Mouse (Mus musculus) frontal cortex, postnatal 25 days (tissue): Measurements from ENCODE around the gene Polq.

ENCODE experiments used
- DNase-seq, 2 experiments: peaks; one replicate each; pipeline ENCODE4 v3.0.0; 2022; ENCODE audit warnings: low spot score in 2 of 2

Polq gene

DNA sequence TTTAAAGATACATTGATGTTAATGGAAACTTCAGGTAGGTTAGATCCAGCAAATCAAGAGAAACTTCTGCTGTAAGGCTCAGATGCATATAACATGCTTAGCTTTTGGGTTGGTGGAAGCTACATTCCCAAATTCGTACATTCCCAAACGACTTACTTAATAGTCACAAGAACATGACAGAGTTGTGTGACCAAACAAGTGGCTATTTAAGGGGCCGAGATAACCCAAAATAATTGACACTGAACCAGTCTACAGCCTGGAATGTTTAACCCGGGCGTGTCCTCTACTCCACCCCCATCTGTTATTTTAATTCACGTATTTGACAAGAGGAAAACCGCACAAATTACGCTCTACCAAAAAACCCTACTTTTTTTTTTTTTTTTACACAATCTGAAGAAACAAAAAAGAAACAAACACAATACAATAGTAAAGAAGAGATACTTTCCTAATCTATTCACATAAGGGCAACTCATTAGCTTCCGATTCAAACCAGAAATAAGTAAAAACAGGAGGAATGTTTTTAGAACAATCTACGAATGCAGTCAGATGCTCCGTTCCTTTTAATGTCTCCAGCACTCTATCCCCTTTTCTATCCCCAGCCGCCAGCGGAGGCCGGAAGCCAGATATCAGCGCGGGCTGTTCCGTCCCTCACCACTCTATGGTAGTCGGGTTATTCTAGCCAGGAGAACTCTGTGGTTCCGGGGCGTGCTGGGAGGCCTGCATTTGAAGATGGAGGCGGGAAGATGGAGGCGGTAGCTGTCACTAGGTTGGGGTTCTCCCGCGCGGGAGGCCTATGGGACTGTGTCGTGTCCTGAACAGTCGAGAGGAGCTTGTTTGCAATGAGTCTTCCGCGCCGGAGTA is at the start of gene Polq:
Gene Polq, plus strand, starts transcription at position 726 of the 861 bp plus-strand sequence.
- peak; percentile 82 to 87 for DNase-seq

- no peak for DNase-seq
Observed at GRCm38 (mm10) chr16:36963415-36963814, 48.2 kb upstream of the Polq start.

- no peak for DNase-seq
Observed at GRCm38 (mm10) chr16:36979127-36979526, 32.5 kb upstream of the Polq start.

DNA sequence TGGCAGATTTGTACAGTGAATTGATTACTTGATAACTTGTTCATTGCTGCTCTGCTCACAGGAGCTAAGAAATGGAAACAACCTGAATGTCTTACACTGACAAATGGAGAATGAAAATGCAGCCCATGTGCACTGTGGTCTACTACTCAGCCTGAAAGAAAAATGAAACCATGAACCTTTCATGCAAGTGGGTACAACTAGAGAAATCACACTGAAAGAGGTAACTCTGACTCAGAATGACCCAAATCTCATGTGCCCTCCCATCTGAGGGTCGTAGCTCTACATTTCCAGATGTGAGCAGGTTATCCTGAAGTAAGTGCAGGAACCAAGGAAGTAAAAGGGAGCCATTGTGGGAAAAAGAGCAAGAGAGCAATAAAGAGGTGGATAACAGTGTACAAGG is 27.8 kb upstream of the Polq start:
- no peak for DNase-seq

- DNase-seq: no peak
Observed at GRCm38 (mm10) chr16:36985636-36986042, 25.9 kb upstream of the Polq start.

GRCm38 (mm10) chr16:36987399-36987798 is 24.2 kb upstream of the Polq start:
- no peak for DNase-seq

DNA sequence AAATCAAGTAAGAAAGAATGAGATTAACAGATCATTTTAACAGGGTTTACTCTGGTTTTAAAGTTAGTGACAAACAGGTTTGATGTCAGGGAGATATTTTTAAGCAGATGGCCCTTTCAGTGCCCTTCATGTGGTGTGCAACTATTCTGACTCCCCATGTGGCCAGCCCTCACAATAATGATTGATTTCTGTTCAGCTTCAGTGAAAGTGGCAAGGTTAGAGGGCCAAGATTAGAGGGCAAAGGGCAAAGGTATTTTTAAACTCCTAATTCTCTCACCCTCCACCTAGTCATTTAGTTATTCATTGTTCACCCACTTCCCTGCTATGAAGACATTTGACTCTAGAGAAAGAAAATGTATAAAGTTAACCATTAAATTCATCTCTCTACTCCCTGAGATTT is 23.5 kb upstream of the Polq start:
- DNase-seq: no peak

DNA sequence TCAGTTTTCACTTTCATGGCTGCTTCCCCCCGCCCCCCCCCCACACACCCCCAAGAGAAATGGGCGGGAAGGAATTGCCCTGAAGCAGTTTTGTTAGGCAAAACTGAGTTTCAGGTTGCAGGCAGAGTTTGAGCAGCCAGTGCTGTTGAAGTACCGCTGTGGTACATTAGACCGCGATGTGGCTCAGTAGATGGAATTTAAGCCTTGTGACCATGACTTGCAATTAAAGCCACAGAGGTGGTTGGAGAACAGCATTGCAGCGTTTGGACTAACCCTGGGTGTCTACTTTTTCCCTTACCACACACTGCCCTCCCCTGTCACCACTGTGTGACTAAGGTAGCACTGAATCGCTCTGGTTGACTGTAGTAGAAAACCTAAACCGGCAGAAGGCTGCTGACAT is 22.1 kb upstream of the Polq start:
- DNase-seq: no peak

- DNase-seq: no peak
Observed at GRCm38 (mm10) chr16:36989999-36990625, 21.5 kb upstream of the Polq start, which contains the start of gene Fbxo40. Fbxo40 (minus strand) TSS chr16:36990467.

- DNase-seq: no peak
Observed at GRCm38 (mm10) chr16:36997650-36998049, 13.9 kb upstream of the Polq start.

DNA sequence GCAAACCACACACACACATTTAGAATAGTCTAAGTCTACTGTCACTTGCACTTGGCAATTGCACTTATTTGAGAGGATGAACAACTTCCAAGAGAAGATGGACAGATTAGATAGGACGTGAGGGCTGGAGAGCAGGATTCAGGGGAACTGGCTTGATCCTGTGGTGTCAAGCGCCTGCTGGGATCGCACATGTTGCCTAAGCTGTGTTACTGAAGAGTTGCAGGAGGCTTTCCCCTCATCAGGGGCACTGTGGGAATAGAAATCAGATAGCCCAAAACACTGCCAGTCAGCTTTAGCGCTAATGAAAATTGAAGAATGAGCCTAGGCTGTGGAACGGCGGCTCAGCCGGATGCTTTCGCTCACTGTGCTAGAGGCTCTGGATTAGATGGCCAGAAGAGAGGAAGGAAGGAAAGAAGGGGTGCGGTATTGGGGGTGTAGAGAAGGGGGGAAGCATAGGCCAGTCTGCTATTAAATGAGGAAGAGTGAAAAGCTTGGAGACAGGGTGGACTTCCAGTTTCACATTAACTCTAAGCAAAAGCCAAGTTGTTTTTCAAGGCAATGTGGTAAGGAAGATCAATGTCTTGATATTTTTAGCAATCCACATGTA is 12.1 kb upstream of the Polq start:
- DNase-seq: no peak

GRCm38 (mm10) chr16:37009262-37009661 is 2.3 kb upstream of the Polq start:
- no peak for DNase-seq

DNA sequence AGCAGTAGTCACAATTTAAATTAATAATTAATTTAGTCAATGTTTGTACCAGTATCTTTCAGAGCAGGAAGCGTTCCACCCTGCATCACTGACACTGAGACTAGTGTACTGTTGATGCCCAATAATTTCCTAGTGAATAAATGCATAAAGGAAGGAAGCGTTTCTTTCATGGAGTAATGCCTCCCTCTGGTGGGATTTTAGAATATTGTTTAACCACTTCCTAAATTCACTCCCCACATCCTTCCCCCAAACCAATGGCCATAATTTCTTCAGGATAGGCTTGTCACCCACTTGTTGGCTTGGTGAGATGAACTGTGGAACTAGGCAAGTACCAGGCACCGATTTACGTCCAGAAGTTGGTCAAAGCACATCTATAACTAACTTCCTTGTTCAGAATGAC is 1.2 kb upstream of the Polq start:
- no peak for DNase-seq

GRCm38 (mm10) chr16:37011922-37012289 is 320 bp downstream of the Polq start:
- DNase-seq: no peak

DNA sequence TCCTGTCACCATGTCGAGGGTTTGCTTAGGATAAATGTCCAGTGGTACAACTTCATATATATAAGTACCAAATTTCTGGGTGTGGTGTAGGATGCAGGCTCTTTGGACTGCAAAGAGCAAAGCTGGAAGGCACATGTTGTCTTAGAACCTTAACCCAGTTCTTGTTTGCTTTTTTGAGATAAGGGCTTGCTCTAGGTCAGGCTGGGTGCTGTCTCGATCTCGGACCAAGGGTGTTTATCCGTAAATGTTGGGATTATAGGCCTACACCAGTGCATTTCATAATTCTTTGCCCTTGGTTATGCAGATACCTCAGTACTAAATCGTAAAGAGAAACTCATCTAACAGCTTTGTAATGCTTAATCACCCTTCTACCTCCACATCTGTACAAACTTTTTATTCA is 750 bp downstream of the Polq start:
- DNase-seq: no peak

DNA sequence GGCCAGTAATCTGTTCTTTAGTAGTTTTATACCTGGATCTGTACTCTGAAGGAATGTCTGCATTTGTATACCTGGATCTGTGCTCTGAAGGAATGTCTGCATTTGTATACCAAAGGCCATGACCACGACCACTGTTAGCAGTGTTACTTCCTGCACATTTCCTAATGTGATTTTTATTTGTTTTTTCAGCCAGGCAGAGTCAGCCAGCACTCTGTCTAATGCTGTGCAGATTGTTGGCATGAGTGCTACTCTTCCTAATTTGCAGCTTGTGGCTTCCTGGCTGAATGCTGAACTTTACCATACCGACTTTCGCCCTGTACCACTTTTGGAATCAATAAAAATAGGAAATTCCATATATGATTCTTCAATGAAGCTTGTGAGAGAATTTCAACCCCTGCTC is 16.0 kb downstream of the Polq start:
- no peak for DNase-seq

- no peak for DNase-seq
Observed at GRCm38 (mm10) chr16:37031996-37032395, 20.4 kb downstream of the Polq start.

- no peak for DNase-seq
Observed at GRCm38 (mm10) chr16:37034751-37035150, 23.2 kb downstream of the Polq start.

GRCm38 (mm10) chr16:37059631-37060030 is 48.0 kb downstream of the Polq start:
- DNase-seq: no peak

DNA sequence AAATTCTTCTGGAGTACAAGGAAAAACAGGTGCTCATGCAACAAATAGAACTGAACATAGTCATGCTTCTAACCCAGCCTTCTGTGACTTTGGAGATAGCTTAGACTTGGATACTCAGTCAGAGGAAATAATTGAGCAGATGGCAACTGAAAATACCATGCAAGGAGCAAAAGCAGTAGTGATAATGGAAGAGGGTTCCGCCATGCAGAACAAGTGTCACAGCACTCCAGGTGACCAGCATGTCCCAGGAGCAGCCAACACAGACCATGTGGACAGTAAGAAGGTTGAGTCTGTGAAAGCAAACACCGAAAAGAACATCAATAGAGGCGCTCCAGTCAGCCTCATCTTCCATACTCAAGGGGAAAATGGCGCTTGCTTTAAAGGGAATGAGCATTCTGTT is 49.7 kb downstream of the Polq start:
- DNase-seq: no peak

DNA sequence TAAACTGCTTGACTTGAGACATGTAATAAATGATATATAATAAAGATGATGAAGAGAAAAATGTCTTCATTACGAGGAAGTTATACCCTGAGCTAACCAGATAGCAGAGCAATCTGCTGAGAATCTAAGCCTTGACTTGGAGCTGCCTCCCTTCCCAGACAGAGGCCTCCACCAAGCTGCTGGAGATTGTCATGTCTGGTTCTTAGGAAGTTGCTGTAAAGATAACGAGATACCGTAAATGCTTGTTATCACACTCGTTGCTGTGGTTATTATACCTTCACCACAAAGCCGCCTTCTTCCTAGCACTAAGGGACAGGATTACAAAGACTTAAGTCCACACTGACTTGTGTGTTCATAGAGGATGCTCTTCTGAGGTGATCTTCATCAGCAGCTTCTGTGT is 60.8 kb downstream of the Polq start:
- no peak for DNase-seq

- DNase-seq: no peak
Observed at GRCm38 (mm10) chr16:37089648-37090047, 78.1 kb downstream of the Polq start.
